Mouse (Mus musculus) intestine, embryonic 15.5 days (tissue): Measurements from ENCODE around the gene Nlrc4. TPM values are rescaled to one million over a fixed set of nuclear protein-coding genes. Genes with fewer than 3 reads are reported as not detected.

Experiments
- ATAC-seq: fragments of 200-750 bp; cut with Nextera tagmentation; 2 replicates; pipeline ENCODE4 v1.8.0; 2017; ENCODE audit warnings: moderate TSS enrichment, moderate library complexity
- H3K27ac ChIP-seq: fragments of 300-500 bp; sonication (generic); 2 replicates; pipeline ENCODE4 v1.5.1; 2015; ENCODE audit warnings: mild to moderate bottlenecking, inconsistent platforms
- H3K27me3 ChIP-seq: fragments of 300-500 bp; sonication (generic); replicated peaks from 2 replicates; pipeline ENCODE4 v1.6.1; 2015; ENCODE audit warnings: inconsistent platforms
- H3K36me3 ChIP-seq: fragments of 300-500 bp; sonication (generic); 2 replicates; pipeline ENCODE4 v1.6.1; 2015; ENCODE audit warnings: inconsistent platforms
- H3K4me1 ChIP-seq: fragments of 300-500 bp; sonication (generic); replicated peaks from 2 replicates; pipeline ENCODE4 v1.6.1; 2015; ENCODE audit warnings: inconsistent platforms
- H3K4me2 ChIP-seq: fragments of 300-500 bp; sonication (generic); replicated peaks from 2 replicates; pipeline ENCODE4 v1.6.1; 2015; ENCODE audit warnings: mild to moderate bottlenecking, inconsistent platforms
- H3K4me3 ChIP-seq: fragments of 300-500 bp; sonication (generic); replicated peaks from 2 replicates; pipeline ENCODE4 v1.5.1; 2015; ENCODE audit warnings: inconsistent platforms
- H3K9ac ChIP-seq: fragments of 300-500 bp; sonication (generic); 2 replicates; pipeline ENCODE4 v1.6.1; 2015; ENCODE audit warnings: inconsistent platforms
- H3K9me3 ChIP-seq: fragments of 300-500 bp; sonication (generic); 2 replicates; pipeline ENCODE4 v1.6.1; 2016; ENCODE audit warnings: inconsistent platforms
- WGBS: fragments of 180-500 bp; shearing (Covaris S2); methylation state at CpG from one replicate; pipeline ENCODE4 v1.1.7; 2015; 5-methylcytosine and 5-hydroxymethylcytosine counted together
- polyA plus RNA-seq: library from polyadenylated mRNA; unstranded; fragments of >200 nt; fragmentation: Nextera tagmentation; extraction: Ambion mirVana; gene quantifications from 2 replicates; pipeline ENCODE4 v1.2.1, GENCODE M21; 2015

Nlrc4 gene
- polyA plus RNA-seq, 1 experiment from 2014 or later = 7.1 TPM

DNA sequence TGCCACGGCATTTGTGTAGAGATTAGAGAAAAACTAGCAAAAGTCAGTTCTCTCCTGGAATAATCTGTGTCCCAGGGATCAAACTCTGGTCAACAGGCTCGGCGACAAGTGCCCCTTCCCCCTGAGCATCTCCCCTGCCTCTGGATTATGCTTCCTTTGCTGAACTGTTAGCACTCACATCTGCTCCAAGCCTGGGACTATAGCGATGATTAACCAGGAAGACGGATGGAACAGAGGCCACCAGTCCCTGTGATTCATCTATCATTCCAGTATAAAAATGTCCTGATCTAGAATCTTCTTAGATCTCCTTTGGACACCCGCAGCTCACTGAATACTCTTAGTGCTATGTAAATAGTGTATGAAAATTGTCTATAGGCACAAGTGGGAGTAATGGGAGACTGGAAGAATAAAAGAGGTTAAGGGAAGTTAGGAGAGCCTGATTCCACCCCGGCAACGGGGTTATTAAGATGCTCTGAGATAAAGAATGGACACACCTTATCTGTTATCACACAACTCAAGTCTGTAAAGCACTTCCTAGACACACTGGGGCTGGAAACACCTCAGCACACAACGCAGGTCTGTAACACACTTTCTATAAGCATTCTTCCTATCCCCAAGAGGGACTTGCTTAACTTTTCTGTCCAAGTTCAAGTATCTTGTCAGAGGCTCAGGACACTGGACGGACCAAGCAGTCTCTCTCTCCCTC lies 817 bp downstream of the Nlrc4 start:
- H3K27ac ChIP-seq = peak overlapping the region; percentile 85
- ATAC-seq = peak; percentile 77

GRCm38 (mm10) chr17:74456825-74457224 lies 2.1 kb downstream of the Nlrc4 start:
- H3K4me2 ChIP-seq = peak overlapping the region; percentile 46; the same call in 1 of the 2 replicates
- H3K9me3 ChIP-seq = no peaks in the 10 kb centered on the region
- no peaks in the 10 kb centered on the region for H3K4me1 ChIP-seq
- no peaks in the 10 kb centered on the region for H3K36me3 ChIP-seq
- H3K4me3 ChIP-seq = no peak overlapping the region
- H3K27ac ChIP-seq = no peak overlapping the region
- 85% methylated on average over 5 of the region's 5 CpGs for WGBS
- H3K9ac ChIP-seq = no peak overlapping the region
- ATAC-seq = no peak
- H3K27me3 ChIP-seq = no peaks in the 10 kb centered on the region

More for the DNA sequence above, 817 bp downstream of the Nlrc4 start:
- H3K27me3 ChIP-seq = no peaks in the 10 kb centered on the region
- 48% methylated on average over 10 of the region's 10 CpGs for WGBS
- peak overlapping the region; percentile 24; the same call in 1 of the 2 replicates for H3K9ac ChIP-seq
- H3K4me2 ChIP-seq = peak overlapping the region; percentile 46
- no peaks in the 10 kb centered on the region for H3K4me1 ChIP-seq
- no peaks in the 10 kb centered on the region for H3K36me3 ChIP-seq
- H3K9me3 ChIP-seq = no peaks in the 10 kb centered on the region
- peak overlapping the region; percentile 32 for H3K4me3 ChIP-seq

DNA sequence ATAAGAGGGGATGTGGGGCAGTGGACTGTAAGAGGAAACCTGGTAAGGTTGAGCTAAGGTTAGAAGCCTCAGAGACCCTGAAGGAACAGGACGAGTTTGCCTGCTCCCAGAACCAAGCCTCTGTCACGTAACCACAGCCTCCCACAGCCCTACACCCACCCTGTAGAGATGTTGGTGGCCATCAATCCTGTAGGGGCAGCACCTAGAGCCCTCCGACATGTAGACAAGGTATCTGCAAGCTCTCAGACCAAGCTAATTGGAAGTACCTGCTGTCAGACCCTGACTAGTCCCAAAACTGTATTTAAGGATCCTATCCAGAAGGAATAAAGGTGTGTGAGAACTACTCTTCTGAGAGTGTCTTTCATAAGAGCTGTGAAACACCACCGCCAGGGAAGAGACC lies 3.5 kb downstream of the Nlrc4 start:
- WGBS = 87% methylated on average over 4 of the region's 4 CpGs
- Histone ChIP-seq H3K4me3 (no peak overlapping the region), H3K27me3 (no peaks in the 10 kb centered on the region), H3K9ac (no peak overlapping the region), H3K4me1 (no peaks in the 10 kb centered on the region), H3K36me3 (no peaks in the 10 kb centered on the region), H3K9me3 (no peaks in the 10 kb centered on the region), H3K4me2 (no peak overlapping the region), H3K27ac (no peak overlapping the region)
- no peak for ATAC-seq

DNA sequence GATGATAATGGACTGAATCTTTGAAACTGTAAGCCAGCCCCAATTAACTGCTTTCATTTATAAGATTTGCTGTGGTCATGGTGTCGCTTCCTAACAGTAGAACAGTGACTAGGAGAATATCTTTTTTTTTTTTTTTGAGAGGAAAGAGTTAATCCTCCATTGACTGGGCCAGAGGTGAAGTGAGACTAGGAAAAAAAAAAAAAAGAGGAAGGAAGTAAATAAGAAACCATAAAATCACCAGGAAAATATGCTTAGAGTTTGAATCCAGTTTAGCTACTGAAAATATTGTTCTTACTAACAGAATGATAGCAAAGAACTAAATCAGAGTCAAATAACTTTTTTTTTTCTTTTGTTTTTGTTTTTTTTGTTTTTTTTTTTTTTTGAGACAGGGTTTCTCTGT lies 4.3 kb downstream of the Nlrc4 start:
- Histone ChIP-seq H3K4me2 (no peak overlapping the region), H3K27ac (no peak overlapping the region), H3K36me3 (no peaks in the 10 kb centered on the region), H3K9me3 (no peaks in the 10 kb centered on the region), H3K27me3 (no peaks in the 10 kb centered on the region), H3K4me3 (no peak overlapping the region), H3K9ac (no peak overlapping the region), H3K4me1 (no peaks in the 10 kb centered on the region)
- no peak for ATAC-seq
- WGBS = 91% methylated on average over 1 of the region's 1 CpGs

DNA sequence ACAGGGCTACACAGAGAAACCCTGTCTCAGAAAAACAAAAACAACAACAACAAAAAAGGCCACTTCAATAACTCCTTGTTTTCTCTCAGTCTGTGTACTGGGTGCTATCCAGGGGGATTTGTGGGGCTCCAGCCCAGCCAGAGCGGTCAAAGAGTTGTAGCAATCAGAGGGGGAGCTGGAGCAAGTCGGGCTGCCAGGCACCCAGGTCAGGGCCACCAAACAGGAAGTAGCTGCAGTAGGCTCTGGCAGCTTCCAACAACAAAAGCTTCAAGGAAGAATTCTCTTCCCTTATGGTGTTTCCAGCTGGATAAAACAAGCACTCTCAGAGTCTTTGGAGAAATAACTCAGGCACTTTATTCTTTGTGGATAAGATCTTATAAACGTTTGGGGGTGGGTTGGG lies 5.0 kb downstream of the Nlrc4 start:
- Histone ChIP-seq H3K36me3 (no peaks in the 10 kb centered on the region), H3K9ac (no peak overlapping the region), H3K27me3 (no peaks in the 10 kb centered on the region), H3K4me3 (no peak overlapping the region), H3K4me2 (no peak overlapping the region), H3K4me1 (no peaks in the 10 kb centered on the region), H3K9me3 (no peaks in the 10 kb centered on the region), H3K27ac (no peak overlapping the region)
- 66% methylated on average over 3 of the region's 3 CpGs for WGBS
- ATAC-seq = no peak

DNA sequence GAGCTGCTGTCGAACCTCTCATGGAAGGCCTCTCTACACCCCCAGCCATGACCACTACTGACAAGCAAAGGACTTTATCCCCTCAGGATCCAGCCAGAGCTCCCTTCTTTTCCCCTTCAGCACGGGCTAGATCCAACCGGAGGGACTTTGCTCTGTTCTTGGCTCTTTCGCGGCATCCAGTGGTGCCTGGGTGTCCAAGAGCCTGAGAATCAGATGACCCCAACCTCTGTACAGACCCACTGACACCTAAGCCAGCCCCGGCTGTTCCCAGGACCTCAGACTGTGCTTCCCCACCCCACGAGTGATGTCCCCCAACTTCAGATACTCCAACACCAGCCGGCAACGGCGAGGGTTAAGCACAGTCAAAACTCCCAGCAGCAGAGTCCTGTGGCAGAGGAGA lies 9.2 kb downstream of the Nlrc4 start:
- Histone ChIP-seq H3K4me2 (no peak overlapping the region), H3K27me3 (no peaks in the 10 kb centered on the region), H3K4me1 (no peaks in the 10 kb centered on the region), H3K9me3 (no peaks in the 10 kb centered on the region), H3K36me3 (no peaks in the 10 kb centered on the region), H3K27ac (no peak overlapping the region), H3K4me3 (no peak overlapping the region), H3K9ac (no peak overlapping the region)
- WGBS = 92% methylated on average over 10 of the region's 10 CpGs
- no peak for ATAC-seq

DNA sequence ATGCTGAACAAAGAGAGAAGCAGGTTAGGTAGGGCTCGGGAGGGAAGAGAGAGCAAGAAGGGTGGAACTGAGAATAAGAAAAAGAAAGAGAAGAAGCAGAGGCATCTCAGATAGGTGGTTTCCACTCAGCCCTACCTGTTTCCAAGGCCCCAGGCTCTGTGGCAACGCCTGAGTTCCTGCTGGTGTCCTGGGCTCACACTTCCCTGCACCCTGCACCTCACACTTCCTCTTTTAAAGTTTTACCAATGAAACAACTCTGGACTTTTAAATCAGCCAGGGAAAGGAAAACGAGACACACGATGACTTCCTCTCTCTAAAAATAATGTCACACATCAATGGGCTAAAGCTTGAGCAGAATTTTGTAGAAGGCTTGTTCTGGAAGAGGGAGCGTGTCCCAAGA lies 18.5 kb downstream of the Nlrc4 start:
- H3K9ac ChIP-seq = no peak overlapping the region
- H3K27ac ChIP-seq = no peak overlapping the region
- no peaks in the 10 kb centered on the region for H3K36me3 ChIP-seq
- 79% methylated on average over 5 of the region's 5 CpGs for WGBS
- H3K4me2 ChIP-seq = no peak overlapping the region
- H3K4me3 ChIP-seq = no peak overlapping the region
- ATAC-seq = no peak
- no peaks in the 10 kb centered on the region for H3K27me3 ChIP-seq
- no peaks in the 10 kb centered on the region for H3K4me1 ChIP-seq
- no peaks in the 10 kb centered on the region for H3K9me3 ChIP-seq

DNA sequence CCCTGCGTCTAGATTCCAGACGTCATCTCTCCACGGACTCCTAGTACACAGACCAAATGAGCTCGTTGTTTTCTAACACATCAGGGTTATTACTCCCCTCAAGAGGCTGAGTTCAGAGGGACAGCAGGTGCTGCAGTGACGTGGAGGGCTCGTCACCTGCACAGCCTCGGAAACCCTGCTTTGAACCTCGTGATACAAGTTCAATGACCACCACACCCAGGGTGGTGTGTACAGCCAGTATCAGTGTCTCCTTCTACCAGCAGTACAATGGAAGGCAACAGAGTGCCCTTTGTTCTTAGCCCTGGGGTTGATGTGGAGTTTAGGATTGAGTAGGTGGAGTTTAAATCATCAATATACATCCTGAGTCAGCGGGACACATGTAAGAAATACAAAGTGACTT lies 21.2 kb downstream of the Nlrc4 start:
- H3K9me3 ChIP-seq = no peaks in the 10 kb centered on the region
- no peak overlapping the region for H3K4me3 ChIP-seq
- no peaks in the 10 kb centered on the region for H3K36me3 ChIP-seq
- no peak overlapping the region for H3K9ac ChIP-seq
- WGBS = 67% methylated on average over 9 of the region's 9 CpGs
- H3K4me2 ChIP-seq = no peak overlapping the region
- no peaks in the 10 kb centered on the region for H3K4me1 ChIP-seq
- peak; percentile 97 for ATAC-seq
- no peak overlapping the region for H3K27ac ChIP-seq
- H3K27me3 ChIP-seq = no peaks in the 10 kb centered on the region

DNA sequence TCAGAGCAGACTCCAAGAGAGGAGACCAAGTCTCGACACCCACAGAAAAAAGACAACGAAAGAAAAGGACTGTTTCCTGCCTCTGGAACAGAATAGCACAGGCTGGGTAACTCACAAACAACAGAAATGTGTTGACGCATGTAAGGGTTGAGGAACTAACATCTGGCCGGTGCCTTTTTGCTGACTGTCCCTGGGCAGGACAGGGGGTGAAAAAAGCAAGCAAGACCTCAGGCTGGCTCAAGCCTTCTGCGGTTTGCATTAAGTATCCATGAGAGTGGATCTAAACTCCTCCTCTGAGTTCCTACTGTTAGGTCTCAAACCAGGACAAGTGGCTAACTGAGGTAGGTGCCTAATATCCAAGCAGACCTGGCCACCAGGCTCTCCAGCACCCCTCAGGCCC lies 26.3 kb downstream of the Nlrc4 start:
- Histone ChIP-seq H3K9me3 (no peaks in the 10 kb centered on the region), H3K36me3 (no peaks in the 10 kb centered on the region), H3K27me3 (no peaks in the 10 kb centered on the region), H3K27ac (no peak overlapping the region), H3K9ac (no peak overlapping the region), H3K4me3 (no peak overlapping the region), H3K4me2 (no peak overlapping the region), H3K4me1 (no peaks in the 10 kb centered on the region)
- WGBS = 77% methylated on average over 5 of the region's 5 CpGs
- no peak for ATAC-seq

DNA sequence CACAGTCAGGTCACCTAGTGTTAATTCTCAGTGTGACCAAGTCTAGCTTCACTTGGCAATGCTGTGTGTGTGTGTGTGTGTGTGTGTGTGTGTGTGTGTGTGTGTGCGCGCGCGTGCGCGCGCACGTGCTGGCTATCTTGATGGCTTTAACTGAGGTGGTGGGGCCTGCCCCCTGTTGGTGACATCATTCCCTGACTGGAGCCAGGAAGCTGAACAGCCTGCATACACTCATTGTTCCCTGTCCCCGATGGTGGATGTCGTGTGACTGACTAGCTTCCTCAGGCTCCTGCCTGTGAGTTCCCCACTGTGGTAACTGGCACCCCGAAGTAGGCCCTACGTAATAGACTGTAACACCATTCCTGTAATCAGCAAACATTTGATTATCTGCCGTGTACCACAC lies 27.5 kb downstream of the Nlrc4 start:
- Histone ChIP-seq H3K4me1 (no peaks in the 10 kb centered on the region), H3K36me3 (peaks cover 5% of the 10 kb centered on the region; the same call in 1 of the 2 replicates)
- no peak for ATAC-seq

DNA sequence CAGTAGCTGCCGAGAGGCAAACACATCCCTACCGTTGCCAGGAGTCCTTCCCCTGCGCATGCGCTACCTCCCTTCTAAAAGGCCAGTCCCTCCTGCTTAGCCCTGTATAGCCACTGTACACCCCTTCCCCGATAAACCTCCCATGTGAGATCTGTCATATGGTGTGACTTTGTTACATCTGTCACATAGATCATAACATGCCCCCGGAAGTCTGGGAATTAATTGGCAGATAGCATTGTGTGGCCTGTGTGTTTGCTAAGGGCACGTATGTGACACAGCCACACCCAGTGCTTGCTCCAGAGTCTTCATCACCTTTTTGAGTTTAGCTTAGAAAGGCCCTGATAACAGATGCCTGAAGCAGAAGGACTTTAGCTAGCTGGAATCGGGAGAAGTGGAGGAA lies 28.9 kb downstream of the Nlrc4 start:
- H3K4me1 ChIP-seq = no peaks in the 10 kb centered on the region
- peaks cover 8% of the 10 kb centered on the region; the same call in 1 of the 2 replicates for H3K36me3 ChIP-seq
- H3K4me3 ChIP-seq = no peak overlapping the region
- H3K4me2 ChIP-seq = no peak overlapping the region
- H3K9ac ChIP-seq = no peak overlapping the region
- H3K27me3 ChIP-seq = no peaks in the 10 kb centered on the region
- no peak overlapping the region for H3K27ac ChIP-seq
- peak; percentile 61 for ATAC-seq
- H3K9me3 ChIP-seq = no peaks in the 10 kb centered on the region
- WGBS = 78% methylated on average over 8 of the region's 8 CpGs

More for the DNA sequence above, 27.5 kb downstream of the Nlrc4 start:
- 59% methylated on average over 13 of the region's 13 CpGs for WGBS
- Histone ChIP-seq H3K27me3 (no peaks in the 10 kb centered on the region), H3K27ac (no peak overlapping the region), H3K9me3 (no peaks in the 10 kb centered on the region), H3K4me2 (no peak overlapping the region), H3K4me3 (no peak overlapping the region), H3K9ac (no peak overlapping the region)

- no peak overlapping the region for H3K4me2 ChIP-seq
- peaks cover 23% of the 10 kb centered on the region for H3K36me3 ChIP-seq
- WGBS = 90% methylated on average over 12 of the region's 12 CpGs
- ATAC-seq = no peak
- H3K9me3 ChIP-seq = no peaks in the 10 kb centered on the region
- H3K4me1 ChIP-seq = no peaks in the 10 kb centered on the region
- H3K27ac ChIP-seq = no peak overlapping the region
- no peaks in the 10 kb centered on the region for H3K27me3 ChIP-seq
- H3K4me3 ChIP-seq = no peak overlapping the region
- no peak overlapping the region for H3K9ac ChIP-seq
Measured at GRCm38 (mm10) chr17:74424401-74425005, 34.4 kb downstream of the Nlrc4 start.

GRCm38 (mm10) chr17:74420656-74421055 lies 38.3 kb downstream of the Nlrc4 start:
- no peaks in the 10 kb centered on the region for H3K27me3 ChIP-seq
- H3K4me3 ChIP-seq = no peak overlapping the region
- H3K9me3 ChIP-seq = no peaks in the 10 kb centered on the region
- H3K4me2 ChIP-seq = no peak overlapping the region
- 79% methylated on average over 2 of the region's 2 CpGs for WGBS
- no peak for ATAC-seq
- H3K27ac ChIP-seq = no peak overlapping the region
- no peak overlapping the region for H3K9ac ChIP-seq
- peaks cover 22% of the 10 kb centered on the region for H3K36me3 ChIP-seq
- H3K4me1 ChIP-seq = no peaks in the 10 kb centered on the region
